Mouse (Mus musculus) hindbrain, embryonic 16.5 days (tissue): ENCODE results near the gene Spns3. TPM values are rescaled to one million over a fixed set of nuclear protein-coding genes. Genes with fewer than 3 reads are reported as not detected.

Experiments
- ATAC-seq: fragments of 200-750 bp; cut with Nextera tagmentation; 2 replicates; pipeline ENCODE4 v1.8.0; 2017; ENCODE audit warnings: moderate TSS enrichment, moderate library complexity
- H3K27ac ChIP-seq: fragments of 300-500 bp; sonication (generic); 2 replicates; pipeline ENCODE4 v1.5.1; 2014; ENCODE audit warnings: low read depth, mild to moderate bottlenecking, control low read depth, low read length, moderate library complexity
- H3K27me3 ChIP-seq: fragments of 300-500 bp; sonication (generic); replicated peaks from 2 replicates; pipeline ENCODE4 v1.6.1; 2014; ENCODE audit warnings: low read length; ENCODE audit not compliant: control insufficient read depth, insufficient read depth
- H3K36me3 ChIP-seq: fragments of 300-500 bp; sonication (generic); 2 replicates; pipeline ENCODE4 v1.6.1; 2014; ENCODE audit warnings: mild to moderate bottlenecking, low read length, moderate library complexity, mixed read lengths; ENCODE audit not compliant: control insufficient read depth, insufficient read depth
- H3K4me1 ChIP-seq: fragments of 300-500 bp; sonication (generic); 2 replicates; pipeline ENCODE4 v1.6.1; 2014; ENCODE audit warnings: low read depth, low read length; ENCODE audit not compliant: control insufficient read depth, insufficient read depth
- H3K4me2 ChIP-seq: fragments of 300-500 bp; sonication (generic); 2 replicates; pipeline ENCODE4 v1.6.1; 2014; ENCODE audit warnings: mild to moderate bottlenecking, low read length, control low read depth, moderate library complexity
- H3K4me3 ChIP-seq: fragments of 300-500 bp; sonication (generic); 2 replicates; pipeline ENCODE4 v1.5.1; 2014; ENCODE audit warnings: mild to moderate bottlenecking, low read length, control low read depth, moderate library complexity
- H3K9ac ChIP-seq: fragments of 300-500 bp; sonication (generic); 2 replicates; pipeline ENCODE4 v1.6.1; 2014; ENCODE audit warnings: low read depth, mild to moderate bottlenecking, control low read depth, low read length, moderate library complexity
- H3K9me3 ChIP-seq: fragments of 300-500 bp; sonication (generic); 2 replicates; pipeline ENCODE4 v1.6.1; 2014; ENCODE audit warnings: mild to moderate bottlenecking, low read length, moderate library complexity; ENCODE audit not compliant: control insufficient read depth
- WGBS: fragments of 180-500 bp; shearing (Covaris S2); extraction: QIAGEN DNeasy Blood & Tissue Kit; methylation state at CpG from one replicate; pipeline ENCODE4 v1.1.7; 2014; 5-methylcytosine and 5-hydroxymethylcytosine counted together
- polyA plus RNA-seq: library from polyadenylated mRNA; unstranded; fragments of >200 nt; fragmentation: Nextera tagmentation; extraction: Ambion mirVana; gene quantifications from 2 replicates; pipeline ENCODE4 v1.2.1, GENCODE M21; 2015

Spns3 gene
- polyA plus RNA-seq, 1 experiment from 2014 or later: not detected

GRCm38 (mm10) chr11:72507651-72508050 lies 42.7 kb downstream of the Spns3 start:
- no peak overlapping the region for H3K4me2 ChIP-seq
- H3K9me3 ChIP-seq: no peaks in the 10 kb centered on the region
- no peaks in the 10 kb centered on the region for H3K4me1 ChIP-seq
- H3K36me3 ChIP-seq: no peaks in the 10 kb centered on the region
- no peak overlapping the region for H3K27ac ChIP-seq
- no peak for ATAC-seq
- no peaks in the 10 kb centered on the region for H3K27me3 ChIP-seq
- no peak overlapping the region for H3K4me3 ChIP-seq
- H3K9ac ChIP-seq: no peak overlapping the region

DNA sequence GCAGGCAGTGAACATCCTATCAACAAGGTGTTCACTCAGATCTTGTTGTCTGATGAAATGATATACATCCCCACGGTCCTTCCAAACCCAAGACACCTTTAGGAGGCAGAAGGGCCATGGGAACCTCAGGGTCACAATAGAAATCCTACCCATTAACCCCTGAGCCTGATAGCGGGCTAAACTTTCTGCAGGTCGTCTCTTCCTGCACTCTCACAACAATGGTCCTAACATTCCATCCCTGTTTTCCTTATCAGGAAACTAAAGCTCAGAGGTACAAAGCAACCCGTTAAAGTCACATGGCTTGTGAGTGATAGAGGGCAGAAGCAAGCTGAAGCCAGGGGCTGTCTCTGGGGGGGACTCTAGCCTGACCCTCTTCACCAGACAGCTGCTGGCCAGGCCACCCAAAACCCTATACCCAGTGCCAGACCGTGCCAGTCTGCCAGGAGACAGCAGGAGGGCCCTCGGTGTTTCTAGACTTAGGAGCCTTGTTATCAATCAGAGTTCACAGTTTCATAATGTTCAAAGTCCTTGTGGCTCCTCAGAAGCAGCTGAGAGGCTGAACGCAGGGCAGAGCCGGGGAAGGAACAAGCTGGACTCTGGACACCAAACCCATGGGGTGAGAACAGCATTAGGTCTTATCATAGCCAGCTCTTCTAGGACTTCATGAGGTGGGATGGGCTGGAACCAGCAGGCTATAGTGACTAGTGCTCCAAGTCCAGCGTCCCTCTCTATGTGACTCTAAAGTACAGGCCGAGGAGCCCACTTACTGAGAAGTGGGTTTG lies 46.1 kb downstream of the Spns3 start:
- ATAC-seq: no peak

DNA sequence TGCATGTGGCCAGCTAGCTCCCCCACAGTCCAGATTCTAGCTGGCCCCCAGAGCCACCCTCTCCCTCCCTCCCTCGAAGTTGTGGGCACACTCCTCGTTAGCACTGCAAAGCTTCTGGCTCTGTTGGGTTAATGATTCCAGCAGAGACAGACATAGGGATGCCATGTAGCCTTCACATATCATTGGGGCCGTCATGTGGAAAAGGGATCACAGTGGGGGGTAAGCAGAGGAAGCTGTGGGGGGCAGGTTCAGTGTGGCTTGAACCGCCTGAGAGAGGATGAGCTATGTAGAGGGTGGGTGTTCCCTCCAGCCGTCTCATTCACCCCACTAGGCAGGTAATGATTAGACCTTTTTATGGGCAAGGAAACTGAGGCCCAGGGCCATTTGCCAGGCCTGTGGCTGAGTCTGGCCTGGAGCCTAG lies 46.8 kb downstream of the Spns3 start:
- H3K27ac ChIP-seq: no peak overlapping the region
- 18% methylated on average over 5 of the region's 5 CpGs for WGBS
- H3K4me1 ChIP-seq: peaks cover 12% of the 10 kb centered on the region
- H3K27me3 ChIP-seq: no peaks in the 10 kb centered on the region
- no peak overlapping the region for H3K9ac ChIP-seq
- no peaks in the 10 kb centered on the region for H3K36me3 ChIP-seq
- H3K4me2 ChIP-seq: no peak overlapping the region
- no peak overlapping the region for H3K4me3 ChIP-seq
- H3K9me3 ChIP-seq: no peaks in the 10 kb centered on the region
- no peak for ATAC-seq

More for the DNA sequence above, 46.1 kb downstream of the Spns3 start:
- Histone ChIP-seq H3K27ac (no peak overlapping the region), H3K27me3 (no peaks in the 10 kb centered on the region), H3K9me3 (no peaks in the 10 kb centered on the region), H3K36me3 (no peaks in the 10 kb centered on the region), H3K4me1 (peaks cover 12% of the 10 kb centered on the region), H3K9ac (no peak overlapping the region), H3K4me3 (no peak overlapping the region), H3K4me2 (no peak overlapping the region)
- 73% methylated on average over 10 of the region's 10 CpGs for WGBS

DNA sequence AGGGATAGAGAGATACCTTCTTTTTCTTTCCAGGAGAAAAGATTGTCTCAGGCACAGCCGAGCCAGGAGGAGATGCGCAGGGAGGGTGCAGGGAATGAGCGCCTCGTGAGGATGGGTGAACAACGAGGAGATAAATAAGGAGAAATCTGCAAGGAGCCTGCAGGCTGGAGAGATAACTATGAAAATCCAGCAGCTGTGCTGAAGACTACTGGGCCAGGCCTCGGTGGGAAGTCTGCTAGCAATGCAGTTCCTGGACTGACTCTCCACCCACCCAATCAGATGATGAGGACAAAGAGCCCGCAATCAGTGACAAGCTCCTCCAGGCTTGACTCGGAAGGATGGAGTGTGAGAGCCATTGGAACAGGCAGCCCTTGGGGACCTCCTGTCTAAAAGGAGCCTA lies 48.1 kb downstream of the Spns3 start:
- H3K27ac ChIP-seq: no peak overlapping the region; the same call in 1 of the 2 replicates
- 12% methylated on average over 8 of the region's 8 CpGs for WGBS
- no peak overlapping the region for H3K4me3 ChIP-seq
- no peak for ATAC-seq
- H3K4me1 ChIP-seq: peaks cover 14% of the 10 kb centered on the region
- H3K9me3 ChIP-seq: no peaks in the 10 kb centered on the region
- peak overlapping the region; percentile 20; the same call in 1 of the 2 replicates for H3K9ac ChIP-seq
- no peak overlapping the region for H3K4me2 ChIP-seq
- no peaks in the 10 kb centered on the region for H3K27me3 ChIP-seq
- no peaks in the 10 kb centered on the region for H3K36me3 ChIP-seq

- H3K27me3 ChIP-seq: no peaks in the 10 kb centered on the region
- H3K36me3 ChIP-seq: no peaks in the 10 kb centered on the region
- peak; percentile 21; the same call in 1 of the 2 replicates for ATAC-seq
- H3K27ac ChIP-seq: no peak overlapping the region
- peak overlapping the region; percentile 20; the same call in 1 of the 2 replicates for H3K9ac ChIP-seq
- no peak overlapping the region for H3K4me3 ChIP-seq
- H3K4me1 ChIP-seq: peaks cover 14% of the 10 kb centered on the region
- H3K4me2 ChIP-seq: no peak overlapping the region
- 28% methylated on average over 5 of the region's 5 CpGs for WGBS
- H3K9me3 ChIP-seq: no peaks in the 10 kb centered on the region
These were observed 48.8 kb downstream of the Spns3 start for GRCm38 (mm10) chr11:72501426-72502002.

DNA sequence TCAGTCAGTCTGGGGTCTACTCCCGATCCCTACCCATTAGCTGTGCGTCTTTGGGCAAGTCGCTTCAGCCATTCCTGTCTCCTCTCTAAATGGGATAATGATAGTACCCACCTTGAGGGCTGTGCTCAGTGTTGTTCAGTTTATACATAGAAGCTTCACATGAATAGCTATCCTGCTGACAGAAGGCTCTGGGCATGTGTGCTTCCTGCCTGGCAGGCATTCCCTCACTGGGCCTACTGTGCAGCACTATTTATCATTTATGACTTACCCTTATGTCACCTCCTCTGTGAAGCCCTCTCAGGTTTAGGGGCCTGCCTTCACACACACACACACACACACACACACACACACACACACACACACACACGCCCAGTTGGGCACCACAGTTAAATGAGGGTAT lies 50.2 kb downstream of the Spns3 start:
- no peaks in the 10 kb centered on the region for H3K9me3 ChIP-seq
- 85% methylated on average over 4 of the region's 4 CpGs for WGBS
- ATAC-seq: no peak

DNA sequence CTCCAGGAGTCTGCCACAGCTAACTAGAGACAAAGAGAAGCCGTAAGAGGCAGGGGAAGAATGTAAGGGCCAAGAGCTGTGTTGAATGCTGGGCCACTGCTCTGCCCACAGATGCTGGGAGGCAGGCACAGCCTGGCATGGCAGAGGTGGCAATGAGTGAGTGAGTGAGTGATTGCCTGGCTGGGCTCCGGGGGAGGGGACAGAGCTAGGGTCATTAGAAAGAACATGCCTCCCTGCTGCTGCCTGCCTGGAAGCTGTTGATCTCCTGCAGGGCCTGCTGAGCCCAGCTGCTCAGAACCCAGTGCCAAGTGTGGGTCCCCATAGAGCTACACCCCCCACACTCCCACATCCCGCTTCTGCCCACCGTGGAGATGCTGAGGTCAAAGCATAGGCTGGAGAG lies 52.9 kb downstream of the Spns3 start:
- Histone ChIP-seq H3K4me3 (no peak overlapping the region), H3K27ac (no peak overlapping the region), H3K9me3 (no peaks in the 10 kb centered on the region), H3K27me3 (no peaks in the 10 kb centered on the region), H3K4me2 (no peak overlapping the region), H3K9ac (no peak overlapping the region), H3K36me3 (no peaks in the 10 kb centered on the region), H3K4me1 (peaks cover 12% of the 10 kb centered on the region)
- ATAC-seq: peak; percentile 61
- WGBS: 25% methylated on average over 3 of the region's 4 CpGs

More for the DNA sequence above, 50.2 kb downstream of the Spns3 start:
- Histone ChIP-seq H3K4me1 (peaks cover 14% of the 10 kb centered on the region), H3K4me3 (no peak overlapping the region), H3K27me3 (no peaks in the 10 kb centered on the region), H3K27ac (no peak overlapping the region), H3K36me3 (no peaks in the 10 kb centered on the region), H3K4me2 (no peak overlapping the region), H3K9ac (no peak overlapping the region)

DNA sequence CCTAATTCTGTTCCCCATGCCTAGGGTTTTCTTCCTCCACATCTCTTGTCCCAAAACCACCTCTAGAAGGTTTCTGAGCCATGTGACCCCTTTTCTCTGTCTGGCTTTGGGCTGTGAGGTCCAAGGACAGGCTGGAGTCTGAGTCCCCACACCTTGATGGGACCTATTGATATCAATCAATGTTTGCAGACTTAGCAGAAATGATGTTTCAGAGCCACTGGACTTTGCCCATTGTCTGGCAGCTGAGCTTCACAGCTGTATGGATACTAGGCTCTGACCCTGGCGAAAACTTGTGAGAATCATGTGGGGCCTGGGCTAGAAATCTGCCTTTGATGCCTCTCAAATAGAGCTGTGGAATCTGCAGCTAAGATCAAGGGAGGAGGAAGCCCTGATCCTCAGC lies 53.5 kb downstream of the Spns3 start:
- Histone ChIP-seq H3K9ac (no peak overlapping the region), H3K4me2 (no peak overlapping the region), H3K9me3 (no peaks in the 10 kb centered on the region), H3K4me1 (peaks cover 7% of the 10 kb centered on the region), H3K27ac (no peak overlapping the region), H3K4me3 (no peak overlapping the region), H3K36me3 (no peaks in the 10 kb centered on the region), H3K27me3 (no peaks in the 10 kb centered on the region)
- 75% methylated on average over 1 of the region's 1 CpGs for WGBS
- no peak for ATAC-seq

GRCm38 (mm10) chr11:72496066-72496465 lies 54.2 kb downstream of the Spns3 start:
- Histone ChIP-seq H3K36me3 (no peaks in the 10 kb centered on the region), H3K4me2 (no peak overlapping the region), H3K27ac (no peak overlapping the region), H3K9ac (no peak overlapping the region), H3K4me3 (no peak overlapping the region), H3K9me3 (no peaks in the 10 kb centered on the region), H3K27me3 (no peaks in the 10 kb centered on the region), H3K4me1 (0 out of 2 replicates have a peak, but pooled peaks cover 2% of the 10 kb centered on the region)
- WGBS: 80% methylated on average over 3 of the region's 3 CpGs
- ATAC-seq: no peak
